Mouse (Mus musculus): ENCODE data around the gene Gm28047. TPM values are rescaled to one million over a fixed set of nuclear protein-coding genes. Genes with fewer than 3 reads are reported as not detected.
"Not testable (repeated sequence)": the region's sequence is repeated elsewhere in the genome, so short reads cannot be mapped to it uniquely, and the experiment has no call there.

Gene Gm28047
- polyA plus RNA-seq, 1 experiment from 2014 or later = not detected

DNA sequence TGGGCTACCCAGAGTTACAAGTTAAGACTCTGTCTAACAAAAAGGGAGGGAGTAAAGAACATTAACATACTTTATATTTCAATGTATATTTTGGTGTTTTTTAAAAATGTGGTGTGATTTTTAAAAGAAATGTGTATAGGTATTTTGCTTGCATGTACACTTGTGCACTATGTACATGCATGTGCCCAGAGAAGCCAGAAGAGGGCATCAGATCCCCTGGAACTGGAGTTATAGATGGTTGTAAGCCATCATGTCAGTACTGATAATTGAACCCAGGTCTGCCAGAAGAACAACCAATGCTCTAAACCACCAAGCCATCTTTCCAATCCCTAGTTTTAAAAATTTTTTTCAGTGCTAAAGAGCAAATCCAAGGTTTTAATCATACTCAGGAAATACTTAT lies 11.9 kb downstream of the Gm28047 start:
- H3K9me3 ChIP-seq (ENCODE audit: control insufficient read depth, low read depth, low read length) = no peaks in the 10 kb centered on the region
- H3K4me1 ChIP-seq (ENCODE audit: control insufficient read depth, insufficient read depth, low read length) = no peaks in the 10 kb centered on the region
- H3K4me2 ChIP-seq (replicated peaks; ENCODE audit: low read depth, low read length) = no peak overlapping the region
- H3K36me3 ChIP-seq (ENCODE audit: control insufficient read depth, insufficient read depth, low read length) = no peaks in the 10 kb centered on the region
- H3K4me3 ChIP-seq (ENCODE audit: low read depth, low read length) = no peak overlapping the region
- no peak overlapping the region for H3K9ac ChIP-seq (replicated peaks; ENCODE audit: low read depth, low read length)
- no peak overlapping the region for H3K27ac ChIP-seq (ENCODE audit: low read length)
- no peak for ATAC-seq (ENCODE audit: insufficient number of reproducible peaks, insufficient read depth, low FRiP score, low read depth)
- no peaks in the 10 kb centered on the region for H3K27me3 ChIP-seq (ENCODE audit: control insufficient read depth, insufficient read depth, low read length)

DNA sequence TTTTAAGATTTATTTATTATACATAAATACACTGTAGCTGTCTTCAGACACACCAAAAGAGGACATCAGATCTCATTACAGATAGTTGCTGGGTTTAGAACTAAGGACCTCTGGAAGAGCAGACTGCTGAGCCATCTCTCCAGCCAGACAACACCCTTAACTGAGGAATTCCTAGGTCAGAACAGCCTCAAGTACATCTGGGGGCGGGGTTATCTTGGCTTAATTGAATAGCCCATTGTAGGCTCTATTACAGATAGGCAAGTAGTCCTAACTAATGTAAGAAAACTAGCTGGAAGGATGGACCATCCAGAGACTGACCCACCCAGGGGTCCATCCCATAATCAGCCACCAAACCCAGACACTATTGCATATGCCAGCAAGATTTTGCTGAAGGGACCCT lies 16.3 kb downstream of the Gm28047 start:
- H3K27me3 ChIP-seq (ENCODE audit: control insufficient read depth, insufficient read depth, low read length) = not testable (repeated sequence)

DNA sequence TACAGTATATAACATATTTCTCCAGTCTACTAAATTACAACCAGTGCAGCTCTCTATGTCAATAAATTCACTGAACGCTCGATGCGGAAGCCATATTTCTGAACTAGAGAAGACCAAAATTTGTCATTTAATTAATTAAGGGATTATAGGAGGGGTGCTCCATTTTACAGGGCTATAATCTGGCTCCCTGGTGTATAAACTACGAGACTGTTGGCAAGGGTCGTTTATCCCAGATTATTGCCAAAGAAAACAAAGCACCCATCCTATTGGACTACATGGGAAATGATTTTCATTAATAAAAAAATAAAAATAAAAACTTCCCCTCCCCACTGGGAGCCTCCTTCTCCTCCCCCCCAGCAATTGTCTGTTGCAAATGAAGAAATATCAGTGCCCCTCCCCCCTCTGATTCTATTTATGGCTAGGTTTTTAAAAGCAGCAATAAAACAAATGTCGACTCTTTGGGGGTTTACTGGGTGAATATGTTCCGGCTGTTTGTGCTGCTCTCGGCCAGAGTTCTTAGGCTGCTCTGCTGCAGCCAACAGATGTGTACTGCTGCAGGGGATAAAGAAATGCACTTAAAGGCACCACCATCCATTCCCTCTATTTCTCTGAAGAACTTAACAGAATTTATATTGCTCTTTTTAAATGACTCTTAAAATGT lies 30.7 kb downstream of the Gm28047 start:
- Histone ChIP-seq H3K4me2 (replicated peaks; ENCODE audit: low read depth, low read length) (peak overlapping the region; percentile 16; the same call in 1 of the 2 replicates), H3K4me3 (ENCODE audit: low read depth, low read length) (no peak overlapping the region), H3K27me3 (ENCODE audit: control insufficient read depth, insufficient read depth, low read length) (no peaks in the 10 kb centered on the region), H3K36me3 (ENCODE audit: control insufficient read depth, insufficient read depth, low read length) (no peaks in the 10 kb centered on the region), H3K9me3 (ENCODE audit: control insufficient read depth, low read depth, low read length) (no peaks in the 10 kb centered on the region), H3K4me1 (ENCODE audit: control insufficient read depth, insufficient read depth, low read length) (peaks cover 19% of the 10 kb centered on the region), H3K9ac (replicated peaks; ENCODE audit: low read depth, low read length) (no peak overlapping the region), H3K27ac (ENCODE audit: low read length) (no peak overlapping the region)
- WGBS = 42% methylated on average over 8 of the region's 8 CpGs
- ATAC-seq (ENCODE audit: insufficient number of reproducible peaks, insufficient read depth, low FRiP score, low read depth) = no peak

More for the DNA sequence above, 16.3 kb downstream of the Gm28047 start:
- not testable (repeated sequence) for H3K4me3 ChIP-seq (ENCODE audit: low read depth, low read length); H3K27ac ChIP-seq (ENCODE audit: low read length); H3K9ac ChIP-seq (replicated peaks; ENCODE audit: low read depth, low read length); ATAC-seq (ENCODE audit: insufficient number of reproducible peaks, insufficient read depth, low FRiP score, low read depth); H3K36me3 ChIP-seq (ENCODE audit: control insufficient read depth, insufficient read depth, low read length); H3K4me1 ChIP-seq (ENCODE audit: control insufficient read depth, insufficient read depth, low read length); H3K9me3 ChIP-seq (ENCODE audit: control insufficient read depth, low read depth, low read length); H3K4me2 ChIP-seq (replicated peaks; ENCODE audit: low read depth, low read length)
- WGBS = 87% methylated on average over 1 of the region's 1 CpGs

DNA sequence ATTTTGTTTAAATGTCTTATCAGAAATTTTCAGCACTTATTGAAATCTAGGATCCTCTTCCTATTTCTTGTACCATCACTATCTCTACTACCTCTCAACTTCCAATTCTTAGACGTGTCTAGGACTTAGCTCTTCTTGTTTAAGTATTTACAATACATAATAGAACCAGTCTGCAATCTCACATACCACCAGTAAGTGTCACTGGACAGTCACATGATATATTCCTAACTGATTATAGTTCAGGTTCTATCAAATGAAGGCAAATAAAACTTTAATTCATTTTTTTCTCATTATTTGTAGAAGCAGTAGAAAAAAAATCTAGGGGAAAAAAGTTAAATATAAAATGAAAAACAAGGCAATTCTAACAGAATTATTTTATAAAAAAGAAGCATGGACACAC lies 32.2 kb downstream of the Gm28047 start:
- 42% methylated on average over 1 of the region's 1 CpGs for WGBS
- H3K9ac ChIP-seq (replicated peaks; ENCODE audit: low read depth, low read length) = no peak overlapping the region

GRCm38 (mm10) chr15:102590567-102590966 lies 34.3 kb downstream of the Gm28047 start:
- no peak for ATAC-seq (ENCODE audit: insufficient number of reproducible peaks, insufficient read depth, low FRiP score, low read depth)
- H3K27ac ChIP-seq (ENCODE audit: low read length) = no peak overlapping the region
- 83% methylated on average over 1 of the region's 1 CpGs for WGBS

More for the DNA sequence above, 32.2 kb downstream of the Gm28047 start:
- Histone ChIP-seq H3K36me3 (ENCODE audit: control insufficient read depth, insufficient read depth, low read length) (no peaks in the 10 kb centered on the region), H3K4me2 (replicated peaks; ENCODE audit: low read depth, low read length) (no peak overlapping the region), H3K27ac (ENCODE audit: low read length) (no peak overlapping the region), H3K9me3 (ENCODE audit: control insufficient read depth, low read depth, low read length) (no peaks in the 10 kb centered on the region), H3K27me3 (ENCODE audit: control insufficient read depth, insufficient read depth, low read length) (no peaks in the 10 kb centered on the region), H3K4me3 (ENCODE audit: low read depth, low read length) (no peak overlapping the region), H3K4me1 (ENCODE audit: control insufficient read depth, insufficient read depth, low read length) (peaks cover 19% of the 10 kb centered on the region)
- ATAC-seq (ENCODE audit: insufficient number of reproducible peaks, insufficient read depth, low FRiP score, low read depth) = no peak

DNA sequence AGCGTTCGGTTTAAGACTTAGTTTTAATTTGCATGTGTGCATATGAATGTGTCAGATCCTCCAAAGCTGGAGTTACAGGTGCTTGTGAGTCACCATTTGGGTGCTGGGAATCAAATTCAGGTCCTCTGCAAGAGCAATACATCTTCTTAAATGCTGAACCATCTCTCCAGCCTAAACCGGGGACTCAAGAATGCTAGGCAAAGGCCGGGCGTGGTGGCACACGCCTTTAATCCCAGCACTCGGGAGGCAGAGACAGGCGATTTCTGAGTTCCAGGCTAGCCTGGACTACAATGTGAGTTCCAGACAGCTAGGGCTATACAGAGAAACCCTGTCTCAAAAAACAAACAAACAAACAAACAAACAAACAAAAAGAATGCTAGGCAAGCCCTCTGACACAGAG lies 35.0 kb downstream of the Gm28047 start:
- Histone ChIP-seq H3K27me3 (ENCODE audit: control insufficient read depth, insufficient read depth, low read length) (no peaks in the 10 kb centered on the region), H3K4me3 (ENCODE audit: low read depth, low read length) (no peak overlapping the region), H3K27ac (ENCODE audit: low read length) (no peak overlapping the region), H3K4me2 (replicated peaks; ENCODE audit: low read depth, low read length) (no peak overlapping the region), H3K9ac (replicated peaks; ENCODE audit: low read depth, low read length) (no peak overlapping the region), H3K36me3 (ENCODE audit: control insufficient read depth, insufficient read depth, low read length) (no peaks in the 10 kb centered on the region), H3K9me3 (ENCODE audit: control insufficient read depth, low read depth, low read length) (no peaks in the 10 kb centered on the region), H3K4me1 (ENCODE audit: control insufficient read depth, insufficient read depth, low read length) (peaks cover 12% of the 10 kb centered on the region)
- no peak for ATAC-seq (ENCODE audit: insufficient number of reproducible peaks, insufficient read depth, low FRiP score, low read depth)
- 94% methylated on average over 8 of the region's 8 CpGs for WGBS

More at GRCm38 (mm10) chr15:102590567-102590966, 34.3 kb downstream of the Gm28047 start:
- no peak overlapping the region for H3K4me3 ChIP-seq (ENCODE audit: low read depth, low read length)
- H3K4me1 ChIP-seq (ENCODE audit: control insufficient read depth, insufficient read depth, low read length) = peaks cover 18% of the 10 kb centered on the region
- no peak overlapping the region for H3K4me2 ChIP-seq (replicated peaks; ENCODE audit: low read depth, low read length)
- H3K36me3 ChIP-seq (ENCODE audit: control insufficient read depth, insufficient read depth, low read length) = no peaks in the 10 kb centered on the region
- H3K27me3 ChIP-seq (ENCODE audit: control insufficient read depth, insufficient read depth, low read length) = no peaks in the 10 kb centered on the region
- no peak overlapping the region for H3K9ac ChIP-seq (replicated peaks; ENCODE audit: low read depth, low read length)
- no peaks in the 10 kb centered on the region for H3K9me3 ChIP-seq (ENCODE audit: control insufficient read depth, low read depth, low read length)

DNA sequence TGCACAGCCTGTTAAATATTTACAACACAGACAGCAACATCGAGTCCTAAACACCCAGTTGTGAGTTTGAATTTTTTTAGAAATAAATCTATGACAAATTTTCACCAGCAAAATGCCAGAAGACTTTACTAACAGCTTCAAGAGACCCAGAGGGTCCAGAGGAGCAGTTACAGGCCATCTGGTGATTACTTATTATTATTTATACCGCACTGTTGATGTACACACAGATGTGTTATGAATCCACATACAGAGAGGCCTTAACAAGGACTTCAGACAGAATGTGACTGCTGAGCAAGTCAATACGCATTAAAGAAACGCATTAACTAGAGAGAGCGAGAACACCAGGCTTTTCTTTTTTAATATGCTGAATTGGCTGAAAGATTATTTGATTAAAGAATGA lies 39.4 kb downstream of the Gm28047 start:
- Histone ChIP-seq H3K4me2 (replicated peaks; ENCODE audit: low read depth, low read length) (no peak overlapping the region), H3K4me3 (ENCODE audit: low read depth, low read length) (no peak overlapping the region), H3K36me3 (ENCODE audit: control insufficient read depth, insufficient read depth, low read length) (no peaks in the 10 kb centered on the region), H3K4me1 (ENCODE audit: control insufficient read depth, insufficient read depth, low read length) (no peaks in the 10 kb centered on the region), H3K9me3 (ENCODE audit: control insufficient read depth, low read depth, low read length) (no peaks in the 10 kb centered on the region), H3K27ac (ENCODE audit: low read length) (no peak overlapping the region), H3K27me3 (ENCODE audit: control insufficient read depth, insufficient read depth, low read length) (no peaks in the 10 kb centered on the region), H3K9ac (replicated peaks; ENCODE audit: low read depth, low read length) (no peak overlapping the region)
- 65% methylated on average over 5 of the region's 5 CpGs for WGBS
- ATAC-seq (ENCODE audit: insufficient number of reproducible peaks, insufficient read depth, low FRiP score, low read depth) = no peak

DNA sequence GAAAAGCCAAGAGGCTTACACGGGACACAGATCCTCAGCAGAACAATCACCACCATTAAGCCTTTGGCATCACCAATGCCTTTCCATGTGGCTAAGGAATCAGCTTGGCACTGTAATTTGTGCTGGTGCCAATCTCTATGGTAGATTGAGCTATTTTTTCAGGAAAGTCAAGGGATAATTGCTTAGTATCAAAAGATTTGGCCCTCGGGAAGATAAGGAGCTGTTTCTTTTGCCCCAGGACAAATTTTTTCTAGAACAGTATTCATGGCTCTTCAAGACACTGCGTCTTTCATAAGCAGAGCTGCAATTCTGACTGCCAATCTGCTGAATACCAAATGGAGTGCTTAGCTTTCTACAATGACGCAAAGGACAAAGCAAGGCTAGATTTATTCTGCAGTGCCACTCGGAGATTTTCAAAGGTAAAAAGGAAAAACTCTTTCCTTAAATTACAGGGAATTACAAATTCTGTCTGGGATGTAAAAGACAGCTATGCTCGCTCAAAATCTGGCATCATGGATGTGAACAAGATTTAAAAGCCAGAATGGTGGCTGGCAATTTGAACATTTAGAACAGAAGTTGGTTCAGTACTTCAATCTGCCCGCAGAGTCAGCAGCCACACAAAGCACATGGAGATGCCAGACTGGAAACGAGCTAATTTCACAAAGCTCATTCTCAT lies 41.0 kb downstream of the Gm28047 start:
- H3K36me3 ChIP-seq (ENCODE audit: control insufficient read depth, insufficient read depth, low read length) = no peaks in the 10 kb centered on the region
- WGBS = 70% methylated on average over 8 of the region's 8 CpGs
- no peaks in the 10 kb centered on the region for H3K27me3 ChIP-seq (ENCODE audit: control insufficient read depth, insufficient read depth, low read length)
- H3K4me1 ChIP-seq (ENCODE audit: control insufficient read depth, insufficient read depth, low read length) = no peaks in the 10 kb centered on the region
- H3K9me3 ChIP-seq (ENCODE audit: control insufficient read depth, low read depth, low read length) = no peaks in the 10 kb centered on the region
- H3K9ac ChIP-seq (replicated peaks; ENCODE audit: low read depth, low read length) = no peak overlapping the region
- H3K4me2 ChIP-seq (replicated peaks; ENCODE audit: low read depth, low read length) = no peak overlapping the region
- no peak overlapping the region for H3K4me3 ChIP-seq (ENCODE audit: low read depth, low read length)
- H3K27ac ChIP-seq (ENCODE audit: low read length) = no peak overlapping the region
- no peak for ATAC-seq (ENCODE audit: insufficient number of reproducible peaks, insufficient read depth, low FRiP score, low read depth)

Measured in stomach, embryonic 14.5 days (tissue).